Mouse (Mus musculus) Muller cell, postnatal 12 days (primary cell): ENCODE results near the gene Vmn1r45.
A peak's percentile ranks its signal among the peaks of the same experiment; 100 is the strongest.
"Not testable (repeated sequence)": the region's sequence is repeated elsewhere in the genome, so short reads cannot be mapped to it uniquely, and the experiment has no call there.

Experiments used
- DNase-seq: peaks from one replicate; pipeline ENCODE4 v3.0.0-alpha.2; 2015; ENCODE audit errors: inconsistent ontology term

Gene Vmn1r45

DNA sequence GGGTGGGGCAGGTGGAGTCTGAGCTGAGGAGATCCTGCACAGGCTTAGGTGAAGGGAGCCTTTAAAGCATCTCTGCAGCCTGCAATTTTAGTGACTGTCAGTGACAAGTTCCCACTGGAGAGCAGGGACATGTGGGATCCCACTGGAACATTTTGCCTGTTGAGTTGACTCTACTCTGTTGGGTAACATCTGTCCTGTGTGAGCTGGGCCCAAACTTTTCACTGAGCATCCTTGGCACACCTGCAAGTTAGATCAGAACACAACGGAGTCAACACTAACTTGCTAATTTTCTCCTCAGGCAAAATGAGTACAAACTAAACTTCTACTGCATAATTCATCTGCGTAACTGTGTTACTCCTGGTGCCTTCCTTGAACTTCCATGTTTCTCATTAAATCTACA, at the start of gene Vmn1r45:
TSS of gene Vmn1r45 (minus strand) at position 101 of the 400 bp plus-strand sequence.
- DNase-seq: not testable (repeated sequence)

DNA sequence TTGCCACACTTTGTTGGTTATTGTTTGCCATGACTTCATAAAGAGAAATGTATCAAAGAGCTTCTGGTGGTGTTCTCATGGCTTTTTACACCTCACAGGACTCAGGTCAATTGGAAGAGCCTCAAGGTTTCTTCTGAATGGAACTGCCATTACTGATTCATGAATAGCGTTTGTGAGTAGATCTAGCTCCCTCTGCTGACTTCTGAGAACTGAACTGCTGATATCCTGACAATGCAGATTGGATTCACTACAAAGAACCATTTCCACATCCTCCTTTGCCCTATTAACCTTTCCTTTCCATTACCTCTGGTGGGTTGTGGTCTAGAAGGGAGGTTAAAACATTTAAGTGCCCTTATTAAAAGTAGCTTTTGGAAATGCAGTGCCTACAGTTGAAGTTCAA, 45.6 kb upstream of the Vmn1r45 start:
- DNase-seq: peak; percentile 37

DNA sequence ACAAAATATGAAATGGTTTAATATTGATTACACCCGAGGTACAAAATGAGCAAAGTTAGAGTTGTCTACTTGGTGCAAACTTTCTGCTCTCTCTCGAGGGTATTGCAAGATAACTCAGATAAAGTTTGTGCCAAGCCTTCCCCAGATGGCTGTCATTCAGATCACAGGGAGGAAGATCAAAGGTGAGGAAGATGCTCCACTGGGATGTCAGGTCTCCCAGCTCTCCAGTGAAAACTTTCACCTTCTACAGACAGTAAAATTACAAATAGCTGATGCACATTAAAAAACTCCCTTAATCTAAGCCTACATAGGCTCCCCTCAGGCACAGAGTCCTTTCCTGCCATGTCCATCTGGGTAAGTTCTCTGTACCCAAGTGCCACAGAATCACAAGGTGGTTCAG, 28.6 kb upstream of the Vmn1r45 start, which contains the start of gene Vmn1r46:
TSS of gene Vmn1r46 (plus strand) at position 301 of the 400 bp plus-strand sequence.
- DNase-seq: no peak

DNA sequence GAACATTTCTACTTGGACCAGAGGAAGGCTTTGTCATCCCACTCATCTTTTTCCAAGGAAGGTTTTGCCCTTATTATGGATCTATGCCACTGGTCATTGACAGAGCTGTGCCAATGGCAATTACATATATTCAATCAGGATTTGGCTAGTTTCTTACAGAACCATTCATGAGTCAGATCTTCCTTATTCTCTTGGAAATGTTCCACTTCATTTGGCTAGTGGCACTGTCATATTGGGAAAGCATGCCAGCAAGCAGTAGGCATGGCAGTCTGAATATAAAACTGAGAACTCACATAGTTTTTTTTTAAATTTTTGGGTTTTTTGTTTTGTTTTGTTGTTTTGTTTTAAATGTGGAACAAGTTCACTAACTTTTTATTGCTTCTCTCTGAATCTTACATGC, 25.9 kb upstream of the Vmn1r45 start:
- DNase-seq: peak; percentile 15

DNA sequence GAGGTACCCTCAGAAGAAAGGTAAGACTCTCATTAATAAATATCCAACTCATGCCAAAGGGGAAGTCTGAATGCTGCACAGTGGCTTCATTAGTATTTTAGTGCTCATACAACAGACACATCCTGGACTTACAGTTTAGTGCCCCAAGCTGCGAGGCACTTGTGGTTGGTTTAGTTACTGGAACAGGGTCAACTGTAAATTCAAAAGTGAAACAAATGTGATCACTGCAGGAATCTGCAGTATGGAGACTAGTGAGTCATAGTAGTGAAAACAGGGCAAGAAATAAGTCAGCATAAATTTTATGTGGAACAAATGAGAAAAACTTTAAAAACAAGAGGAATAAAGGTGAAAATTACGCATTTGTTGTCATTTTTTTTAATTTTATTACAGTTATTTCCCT, 13.2 kb upstream of the Vmn1r45 start:
- DNase-seq: peak; percentile 25

DNA sequence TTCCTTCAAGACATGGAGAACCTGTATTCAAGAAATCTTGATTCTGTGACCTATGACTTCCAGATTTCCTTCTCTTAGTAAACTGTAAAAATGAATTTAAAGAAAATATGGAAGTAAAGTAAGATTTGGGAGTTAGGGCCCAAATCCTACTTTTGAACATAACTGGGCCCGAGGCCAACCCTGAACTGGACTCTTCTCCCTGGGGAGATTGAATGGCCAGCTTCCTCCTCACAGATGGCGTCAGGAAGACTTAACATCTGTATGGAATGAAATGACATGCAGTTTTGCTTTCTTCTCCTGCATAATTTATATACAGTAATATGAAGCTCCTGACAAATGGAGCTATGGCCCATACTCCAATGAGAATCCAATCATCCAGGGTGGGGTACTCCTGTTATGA, 528 bp upstream of the Vmn1r45 start:
- no peak for DNase-seq

DNA sequence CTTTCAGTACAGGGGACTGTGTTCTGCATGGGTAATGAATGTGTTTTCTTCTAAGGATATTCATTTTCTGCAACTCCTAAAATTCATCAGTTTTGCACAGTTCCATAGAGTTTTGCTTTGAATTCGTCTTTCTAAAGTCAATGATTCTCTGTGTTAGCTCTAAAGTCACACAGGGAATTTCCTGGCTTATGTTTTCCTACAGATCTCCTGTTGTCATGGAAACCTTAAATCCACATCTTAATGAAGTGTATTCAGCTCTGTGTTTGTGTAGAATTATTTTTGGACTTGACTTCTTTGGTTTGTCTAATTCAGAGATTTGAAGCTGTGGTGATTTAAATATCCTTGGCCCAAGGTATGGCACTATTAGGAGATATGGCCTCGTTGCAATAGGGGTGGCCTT, 56.6 kb downstream of the Vmn1r45 start:
- DNase-seq: no peak

DNA sequence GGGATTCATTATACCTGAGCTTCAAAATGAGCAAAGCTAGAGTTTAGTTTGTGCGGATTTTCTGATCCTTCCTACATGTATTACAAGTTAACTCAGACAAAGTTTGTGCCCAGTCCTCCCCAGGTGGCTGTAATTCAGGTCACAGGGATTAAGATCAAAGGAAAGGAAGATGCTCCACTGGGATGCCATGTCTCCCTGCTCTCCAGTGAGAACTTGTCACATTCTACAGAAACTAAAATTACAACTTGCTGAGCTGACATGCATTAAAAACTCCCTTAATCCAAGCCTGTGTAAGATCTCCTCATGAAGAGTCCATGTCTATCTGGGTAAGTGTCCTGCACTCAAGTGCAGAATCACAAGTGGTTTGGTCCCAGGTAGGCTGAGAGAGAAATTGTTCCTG, 57.0 kb downstream of the Vmn1r45 start, which contains the start of gene Vmn1r44:
TSS of gene Vmn1r44 (plus strand) at position 301 of the 400 bp plus-strand sequence.
- DNase-seq: no peak
